Mouse (Mus musculus) bone marrow, adult 2 months (tissue): ENCODE results near the gene Sstr2. TPM values are rescaled to one million over a fixed set of nuclear protein-coding genes. Genes with fewer than 3 reads are reported as not detected.

Experiments used
- H3K27ac ChIP-seq: fragments of 200-500 bp; 2 replicates; pipeline ENCODE4 v1.5.1; 2012; ENCODE audit warnings: low read depth, mild to moderate bottlenecking, control low read depth, inconsistent platforms, low read length; ENCODE audit not compliant: control insufficient read depth, poor library complexity, insufficient read depth
- H3K4me1 ChIP-seq: fragments of 200-500 bp; 2 replicates; pipeline ENCODE4 v1.6.1; 2011; ENCODE audit warnings: low read length; ENCODE audit not compliant: control insufficient read depth, insufficient read depth
- H3K4me3 ChIP-seq: fragments of 200-500 bp; replicated peaks from 2 replicates; pipeline ENCODE3; 2011; ENCODE audit warnings: mild to moderate bottlenecking, low read depth, low read length, control low read depth; ENCODE audit not compliant: control insufficient read depth
- CTCF ChIP-seq: fragments of 200-500 bp; IDR thresholded peaks from 2 replicates; pipeline ENCODE4 v1.5.1; 2011; ENCODE audit warnings: low read length, control low read depth; ENCODE audit not compliant: control insufficient read depth, insufficient read depth
- POLR2A ChIP-seq: fragments of 200-500 bp; IDR thresholded peaks from 2 replicates; pipeline ENCODE4 v1.6.1; 2011; ENCODE audit warnings: low read depth, mild to moderate bottlenecking, control low read depth, low read length, borderline replicate concordance; ENCODE audit not compliant: control insufficient read depth
- whole genome bisulfite sequencing: fragments of 180-500 bp; shearing (Covaris S2); methylation state at CpG from one replicate; pipeline ENCODE4 v1.1.7; 2018; 5-methylcytosine and 5-hydroxymethylcytosine counted together
- polyA plus RNA-seq: library from polyadenylated mRNA; stranded (reverse); fragments of >200 nt; gene quantifications from 2 replicates; pipeline ENCODE4 v1.2.4, GENCODE M21; 2011; ENCODE audit warnings: low replicate concordance; ENCODE audit not compliant: missing spikeins, insufficient read depth, insufficient read length

Sstr2 gene
- polyA plus RNA-seq, 1 experiment: not detected

GRCm38 (mm10) chr11:113648690-113649352 is 29.7 kb downstream of the Sstr2 start, which contains the start of gene Cog1:
TSS of gene Cog1 (plus strand) at chr11:113649169.
- H3K27ac ChIP-seq: peak within 1 kb of the TSS; percentile 66
- H3K4me1 ChIP-seq: peaks cover 3% of the 10 kb centered on the region; the same call in 1 of the 2 replicates
- 48% methylated on average over 26 of the region's 26 CpGs for WGBS
- no peak for TF ChIP-seq POLR2A
- no peak for TF ChIP-seq CTCF
- H3K4me3 ChIP-seq: peak within 1 kb of the TSS; percentile 95

- H3K4me3 ChIP-seq: peak within 1 kb of the TSS; percentile 95
- TF ChIP-seq POLR2A: peak; percentile 89; the same call in 1 of the 2 replicates
- TF ChIP-seq CTCF: no peak
- under 1% methylated on average over 89 of the region's 91 CpGs for whole genome bisulfite sequencing
- H3K27ac ChIP-seq: peak within 1 kb of the TSS; percentile 69
- peaks cover 3% of the 10 kb centered on the region; the same call in 1 of the 2 replicates for H3K4me1 ChIP-seq
These were observed 30.4 kb downstream of the Sstr2 start, which contains the start of gene Slc39a11 for GRCm38 (mm10) chr11:113649353-113650210. TSS of gene Slc39a11 (minus strand) at chr11:113650079.

GRCm38 (mm10) chr11:113651206-113651906 is 32.2 kb downstream of the Sstr2 start:
- TF ChIP-seq CTCF: no peak
- TF ChIP-seq POLR2A: no peak
- Histone ChIP-seq H3K27ac (peak overlapping the region; percentile 69), H3K4me1 (peaks cover 3% of the 10 kb centered on the region; the same call in 1 of the 2 replicates), H3K4me3 (peak overlapping the region; percentile 37)
- WGBS: 64% methylated on average over 22 of the region's 22 CpGs

GRCm38 (mm10) chr11:113651907-113652273 is 32.7 kb downstream of the Sstr2 start:
- peaks cover 3% of the 10 kb centered on the region; the same call in 1 of the 2 replicates for H3K4me1 ChIP-seq
- peak overlapping the region; percentile 3; the same call in 1 of the 2 replicates for H3K27ac ChIP-seq
- no peak for TF ChIP-seq CTCF
- no peak for TF ChIP-seq POLR2A
- WGBS: 67% methylated on average over 8 of the region's 8 CpGs
- H3K4me3 ChIP-seq: no peak overlapping the region

- no peak overlapping the region for H3K4me3 ChIP-seq
- H3K4me1 ChIP-seq: peaks cover 3% of the 10 kb centered on the region; the same call in 1 of the 2 replicates
- TF ChIP-seq POLR2A: no peak
- TF ChIP-seq CTCF: no peak
- WGBS: 96% methylated on average over 6 of the region's 6 CpGs
- no peak overlapping the region for H3K27ac ChIP-seq
These were observed 33.4 kb downstream of the Sstr2 start for GRCm38 (mm10) chr11:113652516-113652915.

- TF ChIP-seq POLR2A (no peak), CTCF (no peak)
- H3K4me1 ChIP-seq: peaks cover 2% of the 10 kb centered on the region; the same call in 1 of the 2 replicates
- no peak overlapping the region for H3K27ac ChIP-seq
- no peak overlapping the region for H3K4me3 ChIP-seq
- WGBS: 95% methylated on average over 15 of the region's 15 CpGs
These were observed 35.0 kb downstream of the Sstr2 start for GRCm38 (mm10) chr11:113654105-113654504.

GRCm38 (mm10) chr11:113654561-113655270 is 35.6 kb downstream of the Sstr2 start:
- Histone ChIP-seq H3K4me3 (no peak overlapping the region), H3K27ac (no peak overlapping the region), H3K4me1 (peaks cover 2% of the 10 kb centered on the region; the same call in 1 of the 2 replicates)
- WGBS: 92% methylated on average over 18 of the region's 18 CpGs
- no peak for TF ChIP-seq POLR2A
- TF ChIP-seq CTCF: no peak
